Mouse (Mus musculus): Measurements from ENCODE around the gene Wnt1. TPM values are rescaled to one million over a fixed set of nuclear protein-coding genes. Genes with fewer than 3 reads are reported as not detected.

Wnt1 gene
- polyA plus RNA-seq, 1 experiment from 2014 or later = not detected

DNA sequence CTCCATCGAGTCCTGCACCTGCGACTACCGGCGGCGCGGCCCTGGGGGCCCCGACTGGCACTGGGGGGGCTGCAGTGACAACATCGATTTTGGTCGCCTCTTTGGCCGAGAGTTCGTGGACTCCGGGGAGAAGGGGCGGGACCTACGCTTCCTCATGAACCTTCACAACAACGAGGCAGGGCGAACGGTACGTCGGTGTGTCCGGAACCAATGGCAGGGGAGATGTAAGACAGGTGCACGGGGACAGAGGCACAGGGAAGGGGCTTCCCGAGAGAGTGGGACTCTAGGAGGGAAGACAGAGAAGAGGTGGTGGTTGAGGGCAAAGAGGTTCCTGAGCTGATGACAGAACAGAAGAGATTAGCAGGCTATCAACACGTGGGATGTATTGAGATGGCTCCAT is 2.1 kb downstream of the Wnt1 start:
- H3K27me3 ChIP-seq (ENCODE audit: insufficient read depth, low read length) = peaks cover 90% of the 10 kb centered on the region
- no peak overlapping the region for H3K27ac ChIP-seq
- no peaks in the 10 kb centered on the region for H3K9me3 ChIP-seq (replicated peaks; ENCODE audit: low read length)
- peaks cover 22% of the 10 kb centered on the region for H3K4me1 ChIP-seq (replicated peaks; ENCODE audit: insufficient read depth, low read length)
- TF ChIP-seq CTCF (IDR thresholded peaks at IDR 0.05; ENCODE audit: low read depth) = no peak
- no peaks in the 10 kb centered on the region for H3K36me3 ChIP-seq (ENCODE audit: insufficient read depth, low read length)
- no peak overlapping the region for H3K4me2 ChIP-seq (ENCODE audit: low read length)
- peak overlapping the region; percentile 22; the same call in 1 of the 2 replicates for H3K4me3 ChIP-seq (replicated peaks; ENCODE audit: low read depth, low read length)
- no peak for DNase-seq (ENCODE audit: low spot score)
- WGBS = 2% methylated on average over 23 of the region's 23 CpGs
- no peak for ATAC-seq (replicated peaks; ENCODE audit: low FRiP score, low read depth)
- no peak overlapping the region for H3K9ac ChIP-seq (ENCODE audit: low read depth, low read length)

DNA sequence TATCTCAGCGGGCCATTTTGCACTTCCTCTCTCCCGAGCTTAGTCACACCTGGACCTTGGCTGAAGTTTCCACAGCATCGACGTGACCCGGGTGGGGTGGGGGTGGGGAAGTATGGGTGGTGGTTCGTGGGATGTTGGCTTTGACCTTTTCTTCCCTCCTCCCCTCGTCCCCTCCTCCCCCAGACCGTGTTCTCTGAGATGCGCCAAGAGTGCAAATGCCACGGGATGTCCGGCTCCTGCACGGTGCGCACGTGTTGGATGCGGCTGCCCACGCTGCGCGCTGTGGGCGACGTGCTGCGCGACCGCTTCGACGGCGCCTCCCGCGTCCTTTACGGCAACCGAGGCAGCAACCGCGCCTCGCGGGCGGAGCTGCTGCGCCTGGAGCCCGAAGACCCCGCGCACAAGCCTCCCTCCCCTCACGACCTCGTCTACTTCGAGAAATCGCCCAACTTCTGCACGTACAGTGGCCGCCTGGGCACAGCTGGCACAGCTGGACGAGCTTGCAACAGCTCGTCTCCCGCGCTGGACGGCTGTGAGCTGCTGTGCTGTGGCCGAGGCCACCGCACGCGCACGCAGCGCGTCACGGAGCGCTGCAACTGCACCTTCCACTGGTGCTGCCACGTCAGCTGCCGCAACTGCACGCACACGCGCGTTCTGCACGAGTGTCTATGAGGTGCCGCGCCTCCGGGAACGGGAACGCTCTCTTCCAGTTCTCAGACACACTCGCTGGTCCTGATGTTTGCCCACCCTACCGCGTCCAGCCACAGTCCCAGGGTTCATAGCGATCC is 2.8 kb downstream of the Wnt1 start:
- Histone ChIP-seq H3K27ac (no peak overlapping the region), H3K9ac (ENCODE audit: low read depth, low read length) (no peak overlapping the region), H3K9me3 (replicated peaks; ENCODE audit: low read length) (no peaks in the 10 kb centered on the region), H3K27me3 (ENCODE audit: insufficient read depth, low read length) (peaks cover 94% of the 10 kb centered on the region), H3K4me1 (replicated peaks; ENCODE audit: insufficient read depth, low read length) (peaks cover 26% of the 10 kb centered on the region), H3K4me2 (ENCODE audit: low read length) (peak overlapping the region; percentile 34), H3K36me3 (ENCODE audit: insufficient read depth, low read length) (no peaks in the 10 kb centered on the region), H3K4me3 (replicated peaks; ENCODE audit: low read depth, low read length) (peak overlapping the region; percentile 22; the same call in 1 of the 2 replicates)
- no peak for TF ChIP-seq CTCF (IDR thresholded peaks at IDR 0.05; ENCODE audit: low read depth)
- DNase-seq (ENCODE audit: low spot score) = no peak
- ATAC-seq (replicated peaks; ENCODE audit: low FRiP score, low read depth) = no peak
- WGBS = 2% methylated on average over 72 of the region's 75 CpGs

DNA sequence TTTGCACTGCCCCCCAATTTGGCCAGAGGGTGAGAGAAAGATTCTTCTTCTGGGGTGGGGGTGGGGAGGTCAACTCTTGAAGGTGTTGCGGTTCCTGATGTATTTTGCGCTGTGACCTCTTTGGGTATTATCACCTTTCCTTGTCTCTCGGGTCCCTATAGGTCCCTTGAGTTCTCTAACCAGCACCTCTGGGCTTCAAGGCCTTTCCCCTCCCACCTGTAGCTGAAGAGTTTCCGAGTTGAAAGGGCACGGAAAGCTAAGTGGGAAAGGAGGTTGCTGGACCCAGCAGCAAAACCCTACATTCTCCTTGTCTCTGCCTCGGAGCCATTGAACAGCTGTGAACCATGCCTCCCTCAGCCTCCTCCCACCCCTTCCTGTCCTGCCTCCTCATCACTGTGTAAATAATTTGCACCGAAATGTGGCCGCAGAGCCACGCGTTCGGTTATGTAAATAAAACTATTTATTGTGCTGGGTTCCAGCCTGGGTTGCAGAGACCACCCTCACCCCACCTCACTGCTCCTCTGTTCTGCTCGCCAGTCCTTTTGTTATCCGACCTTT is 3.6 kb downstream of the Wnt1 start:
- Histone ChIP-seq H3K4me2 (ENCODE audit: low read length) (peak overlapping the region; percentile 34), H3K4me1 (replicated peaks; ENCODE audit: insufficient read depth, low read length) (peaks cover 26% of the 10 kb centered on the region), H3K9ac (ENCODE audit: low read depth, low read length) (no peak overlapping the region), H3K36me3 (ENCODE audit: insufficient read depth, low read length) (no peaks in the 10 kb centered on the region), H3K9me3 (replicated peaks; ENCODE audit: low read length) (no peaks in the 10 kb centered on the region), H3K4me3 (replicated peaks; ENCODE audit: low read depth, low read length) (0 out of 2 replicates have a peak overlapping the region, but pooled peaks have one; percentile 22), H3K27me3 (ENCODE audit: insufficient read depth, low read length) (peaks cover 97% of the 10 kb centered on the region), H3K27ac (no peak overlapping the region)
- 3% methylated on average over 13 of the region's 13 CpGs for WGBS
- ATAC-seq (replicated peaks; ENCODE audit: low FRiP score, low read depth) = no peak
- no peak for DNase-seq (ENCODE audit: low spot score)
- no peak for TF ChIP-seq CTCF (IDR thresholded peaks at IDR 0.05; ENCODE audit: low read depth)

DNA sequence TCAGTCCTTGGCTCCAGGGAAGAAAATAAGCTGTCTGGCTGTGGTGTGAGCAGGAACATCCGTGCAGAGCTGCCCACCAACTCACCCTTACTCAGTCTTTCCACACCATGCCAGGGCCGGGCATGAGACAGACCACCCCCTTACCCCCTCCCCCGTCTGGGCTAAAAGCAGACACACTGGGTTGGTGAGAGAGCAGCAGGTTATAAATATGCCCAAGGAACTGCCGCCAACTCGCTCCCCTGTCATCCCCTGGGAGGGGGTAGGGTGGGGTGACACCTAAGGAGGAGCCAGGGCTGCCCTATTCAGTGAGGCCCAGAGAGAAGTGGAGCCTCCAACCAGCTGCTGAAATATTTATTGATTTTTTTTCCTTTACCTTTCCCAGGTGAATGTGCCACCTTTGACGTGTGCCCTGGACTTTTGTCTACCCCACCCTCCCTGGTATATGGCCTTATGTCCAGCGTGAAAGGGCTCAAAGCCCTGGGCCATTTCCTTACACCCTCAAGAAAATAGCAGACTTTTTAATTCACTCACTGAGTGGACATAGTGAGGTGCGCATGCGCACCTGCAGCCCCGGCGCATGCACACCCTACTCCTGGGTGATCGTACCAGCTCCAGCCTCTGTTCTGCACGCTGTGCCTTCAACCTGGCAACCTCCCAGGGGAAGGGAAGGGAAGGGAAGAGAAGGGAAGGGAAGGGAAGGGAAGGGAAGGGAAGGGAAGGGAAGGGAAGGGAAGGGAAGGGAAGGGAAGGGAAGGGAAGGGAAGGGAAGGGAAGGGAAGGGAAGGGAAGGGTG is 7.3 kb downstream of the Wnt1 start:
- no peak for TF ChIP-seq CTCF (IDR thresholded peaks at IDR 0.05; ENCODE audit: low read depth)
- Histone ChIP-seq H3K4me3 (replicated peaks; ENCODE audit: low read depth, low read length) (no peak overlapping the region), H3K27ac (no peak overlapping the region), H3K27me3 (ENCODE audit: insufficient read depth, low read length) (peaks cover 95% of the 10 kb centered on the region), H3K4me2 (ENCODE audit: low read length) (no peak overlapping the region), H3K36me3 (ENCODE audit: insufficient read depth, low read length) (no peaks in the 10 kb centered on the region), H3K4me1 (replicated peaks; ENCODE audit: insufficient read depth, low read length) (peaks cover 19% of the 10 kb centered on the region), H3K9me3 (replicated peaks; ENCODE audit: low read length) (no peaks in the 10 kb centered on the region), H3K9ac (ENCODE audit: low read depth, low read length) (no peak overlapping the region)
- ATAC-seq (replicated peaks; ENCODE audit: low FRiP score, low read depth) (no peak), DNase-seq (ENCODE audit: low spot score) (no peak)
- WGBS = 6% methylated on average over 13 of the region's 13 CpGs

DNA sequence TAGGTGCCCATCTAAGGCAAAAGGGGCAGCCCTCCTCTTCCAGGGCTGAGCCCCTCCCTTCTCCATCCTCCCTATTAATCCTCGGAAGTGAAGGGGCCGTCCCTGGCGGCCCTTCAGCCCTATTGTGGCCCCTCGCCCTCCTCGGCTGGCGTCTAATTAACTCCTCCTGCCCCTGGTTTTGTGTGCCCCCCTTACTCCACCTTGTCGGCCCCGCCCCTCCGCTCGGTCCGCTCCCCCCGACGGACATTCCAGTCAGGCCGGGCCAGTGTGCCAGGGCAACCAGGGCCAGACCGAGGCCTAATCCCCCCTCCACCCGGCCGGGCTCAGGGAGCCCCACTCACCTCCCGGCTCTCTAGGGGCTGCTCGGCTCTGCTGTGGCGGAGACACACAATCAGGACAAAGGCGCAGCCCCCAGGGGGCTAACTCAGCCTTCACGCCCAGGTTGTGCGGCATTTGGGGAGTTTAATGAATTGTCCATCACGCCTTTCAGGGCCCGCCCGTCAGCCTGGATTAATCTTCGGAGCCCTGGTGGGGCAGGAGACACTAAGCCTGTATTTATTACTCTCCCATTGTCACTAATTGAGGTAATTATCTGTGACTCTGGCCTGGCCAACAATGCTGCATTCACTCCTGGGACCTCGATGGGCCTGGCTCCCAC is 8.3 kb downstream of the Wnt1 start:
- Histone ChIP-seq H3K4me3 (replicated peaks; ENCODE audit: low read depth, low read length) (no peak overlapping the region), H3K9ac (ENCODE audit: low read depth, low read length) (no peak overlapping the region), H3K27me3 (ENCODE audit: insufficient read depth, low read length) (peaks cover 93% of the 10 kb centered on the region), H3K4me2 (ENCODE audit: low read length) (no peak overlapping the region), H3K9me3 (replicated peaks; ENCODE audit: low read length) (no peaks in the 10 kb centered on the region), H3K4me1 (replicated peaks; ENCODE audit: insufficient read depth, low read length) (peaks cover 12% of the 10 kb centered on the region), H3K27ac (no peak overlapping the region), H3K36me3 (ENCODE audit: insufficient read depth, low read length) (no peaks in the 10 kb centered on the region)
- TF ChIP-seq CTCF (IDR thresholded peaks at IDR 0.05; ENCODE audit: low read depth) = no peak
- 3% methylated on average over 28 of the region's 28 CpGs for WGBS
- no peak for ATAC-seq (replicated peaks; ENCODE audit: low FRiP score, low read depth)
- DNase-seq (ENCODE audit: low spot score) = no peak

DNA sequence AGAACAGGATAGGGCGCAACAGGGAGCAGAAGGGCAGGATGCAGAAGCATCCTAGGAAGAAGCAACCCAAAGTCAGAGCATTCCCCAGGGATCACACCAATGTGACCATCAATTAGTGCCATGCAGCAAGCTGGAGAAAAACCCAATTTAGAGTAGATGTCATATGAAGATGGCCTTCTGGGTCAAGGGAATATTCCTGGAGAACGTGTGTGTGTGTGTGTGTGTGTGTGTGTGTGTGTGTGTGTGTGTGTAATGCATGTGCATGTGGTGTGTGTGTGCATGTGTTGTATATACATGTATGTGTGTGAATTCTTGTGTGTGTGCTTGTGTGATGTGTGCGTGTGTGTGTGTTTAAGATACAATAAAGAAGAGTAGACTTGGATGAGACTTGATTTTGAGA is 9.2 kb downstream of the Wnt1 start:
- no peak overlapping the region for H3K4me3 ChIP-seq (replicated peaks; ENCODE audit: low read depth, low read length)
- H3K36me3 ChIP-seq (ENCODE audit: insufficient read depth, low read length) = no peaks in the 10 kb centered on the region
- DNase-seq (ENCODE audit: low spot score) = no peak
- no peak overlapping the region for H3K4me2 ChIP-seq (ENCODE audit: low read length)
- no peaks in the 10 kb centered on the region for H3K9me3 ChIP-seq (replicated peaks; ENCODE audit: low read length)
- H3K27me3 ChIP-seq (ENCODE audit: insufficient read depth, low read length) = peaks cover 92% of the 10 kb centered on the region
- no peak overlapping the region for H3K27ac ChIP-seq
- peaks cover 6% of the 10 kb centered on the region; the same call in 1 of the 2 replicates for H3K4me1 ChIP-seq (replicated peaks; ENCODE audit: insufficient read depth, low read length)
- no peak for TF ChIP-seq CTCF (IDR thresholded peaks at IDR 0.05; ENCODE audit: low read depth)
- H3K9ac ChIP-seq (ENCODE audit: low read depth, low read length) = no peak overlapping the region
- ATAC-seq (replicated peaks; ENCODE audit: low FRiP score, low read depth) = no peak
- WGBS = 51% methylated on average over 3 of the region's 3 CpGs

Measured in kidney, postnatal 0 days (tissue).